Mouse (Mus musculus) neural tube, embryonic 11.5 days (tissue): ENCODE data around the gene Tas2r107. TPM values are rescaled to one million over a fixed set of nuclear protein-coding genes. Genes with fewer than 3 reads are reported as not detected.
"Not testable (repeated sequence)": the region's sequence is repeated elsewhere in the genome, so short reads cannot be mapped to it uniquely, and the experiment has no call there.

ENCODE experiments used
- ATAC-seq: fragments of 200-750 bp; cut with Nextera tagmentation; 2 replicates; pipeline ENCODE4 v1.8.0; 2017; ENCODE audit warnings: moderate number of reproducible peaks, mild to moderate bottlenecking, moderate TSS enrichment, moderate library complexity; ENCODE audit not compliant: insufficient read depth, low FRiP score, low TSS enrichment
- DNase-seq: peaks from one replicate; pipeline ENCODE4 v3.0.0-alpha.2; 2015; ENCODE audit warnings: low spot score
- H3K27ac ChIP-seq: fragments of 300-500 bp; sonication (generic); 2 replicates; pipeline ENCODE4 v1.5.1; 2014; ENCODE audit warnings: low read depth, mild to moderate bottlenecking, low read length
- H3K27me3 ChIP-seq: fragments of 300-500 bp; sonication (generic); 2 replicates; pipeline ENCODE4 v1.6.1; 2014; ENCODE audit warnings: mild to moderate bottlenecking, low read length, mixed read lengths; ENCODE audit not compliant: control insufficient read depth, insufficient read depth
- H3K36me3 ChIP-seq: fragments of 300-500 bp; sonication (generic); 2 replicates; pipeline ENCODE4 v1.6.1; 2014; ENCODE audit warnings: mild to moderate bottlenecking, low read length, moderate library complexity, mixed read lengths; ENCODE audit not compliant: control insufficient read depth, insufficient read depth
- H3K4me1 ChIP-seq: fragments of 300-500 bp; sonication (generic); 2 replicates; pipeline ENCODE4 v1.6.1; 2014; ENCODE audit warnings: low read length, mixed read lengths; ENCODE audit not compliant: control insufficient read depth, insufficient read depth
- H3K4me2 ChIP-seq: fragments of 300-500 bp; sonication (generic); 2 replicates; pipeline ENCODE4 v1.6.1; 2014; ENCODE audit warnings: low read depth, mild to moderate bottlenecking, moderate library complexity
- H3K4me3 ChIP-seq: fragments of 300-500 bp; sonication (generic); 2 replicates; pipeline ENCODE4 v1.5.1; 2014; ENCODE audit warnings: low read depth, low read length
- H3K9ac ChIP-seq: fragments of 300-500 bp; sonication (generic); 2 replicates; pipeline ENCODE4 v1.6.1; 2014; ENCODE audit warnings: mild to moderate bottlenecking, low read length
- H3K9me3 ChIP-seq: fragments of 300-500 bp; sonication (generic); 2 replicates; pipeline ENCODE4 v1.6.1; 2016; ENCODE audit warnings: low read length; ENCODE audit not compliant: control insufficient read depth
- WGBS: fragments of 180-500 bp; shearing (Covaris S2); extraction: QIAGEN DNeasy Blood & Tissue Kit; methylation state at CpG from one replicate; pipeline ENCODE4 v1.1.7; 2014; 5-methylcytosine and 5-hydroxymethylcytosine counted together
- polyA plus RNA-seq: library from polyadenylated mRNA; unstranded; fragments of >200 nt; fragmentation: Nextera tagmentation; extraction: Ambion mirVana; gene quantifications from 2 replicates; pipeline ENCODE4 v1.2.1, GENCODE M21; 2014

The Tas2r107 gene
- not detected in 2 replicates for polyA plus RNA-seq

GRCm38 (mm10) chr6:131660049-131660448 lies at the start of gene Tas2r107:
Gene Tas2r107 (minus strand): TSS chr6:131660149.
- no peaks in the 10 kb centered on the region for H3K4me1 ChIP-seq
- H3K27me3 ChIP-seq: no peaks in the 10 kb centered on the region
- H3K9me3 ChIP-seq: no peaks in the 10 kb centered on the region
- H3K4me3 ChIP-seq: no peak within 1 kb of the TSS
- H3K27ac ChIP-seq: no peak within 1 kb of the TSS
- no peaks in the 10 kb centered on the region for H3K36me3 ChIP-seq
- ATAC-seq (no peak), DNase-seq (no peak)
- no peak within 1 kb of the TSS for H3K9ac ChIP-seq
- no peak within 1 kb of the TSS for H3K4me2 ChIP-seq

- H3K4me3 ChIP-seq: no peak within 1 kb of the TSS
- ATAC-seq (no peak), DNase-seq (no peak)
- H3K4me1 ChIP-seq: no peaks in the 10 kb centered on the region
- no peaks in the 10 kb centered on the region for H3K27me3 ChIP-seq
- H3K36me3 ChIP-seq: no peaks in the 10 kb centered on the region
- H3K4me2 ChIP-seq: no peak within 1 kb of the TSS
- no peaks in the 10 kb centered on the region for H3K9me3 ChIP-seq
- H3K9ac ChIP-seq: no peak within 1 kb of the TSS
- H3K27ac ChIP-seq: no peak within 1 kb of the TSS
Measured at GRCm38 (mm10) chr6:131689963-131690362, 30.0 kb upstream of the Tas2r107 start, which contains the start of gene Tas2r114. Gene Tas2r114 (minus strand): TSS chr6:131690063.

- no peak within 1 kb of the TSS for H3K4me3 ChIP-seq
- H3K9ac ChIP-seq: no peak within 1 kb of the TSS
- H3K4me2 ChIP-seq: no peak within 1 kb of the TSS
- H3K27ac ChIP-seq: no peak within 1 kb of the TSS
- DNase-seq (no peak), ATAC-seq (no peak)
- H3K27me3 ChIP-seq: no peaks in the 10 kb centered on the region
- H3K4me1 ChIP-seq: no peaks in the 10 kb centered on the region
- 85% methylated on average over 1 of the region's 1 CpGs for WGBS
- H3K9me3 ChIP-seq: peaks cover 2% of the 10 kb centered on the region; the same call in 1 of the 2 replicates
- H3K36me3 ChIP-seq: no peaks in the 10 kb centered on the region
Measured at GRCm38 (mm10) chr6:131687395-131687794, 27.4 kb upstream of the Tas2r107 start, which contains the start of gene Tas2r105. Gene Tas2r105 (minus strand): TSS chr6:131687495.

GRCm38 (mm10) chr6:131685644-131686043 lies 25.7 kb upstream of the Tas2r107 start, which contains the start of gene Tas2r104:
Gene Tas2r104 (minus strand): TSS chr6:131685744.
- H3K9me3 ChIP-seq: peaks cover 2% of the 10 kb centered on the region; the same call in 1 of the 2 replicates
- no peak for DNase-seq
- H3K27me3 ChIP-seq: no peaks in the 10 kb centered on the region
- H3K9ac ChIP-seq: no peak within 1 kb of the TSS
- H3K4me3 ChIP-seq: no peak within 1 kb of the TSS
- H3K36me3 ChIP-seq: no peaks in the 10 kb centered on the region
- H3K27ac ChIP-seq: no peak within 1 kb of the TSS
- H3K4me1 ChIP-seq: no peaks in the 10 kb centered on the region
- WGBS: 84% methylated on average over 1 of the region's 1 CpGs
- no peak within 1 kb of the TSS for H3K4me2 ChIP-seq
- no peak for ATAC-seq

GRCm38 (mm10) chr6:131678786-131679185 lies 18.8 kb upstream of the Tas2r107 start, which contains the start of gene Tas2r106:
Gene Tas2r106 (minus strand): TSS chr6:131678886.
- WGBS: 70% methylated on average over 3 of the region's 3 CpGs
- Histone ChIP-seq H3K9me3 (peaks cover 2% of the 10 kb centered on the region; the same call in 1 of the 2 replicates), H3K36me3 (no peaks in the 10 kb centered on the region), H3K27me3 (no peaks in the 10 kb centered on the region), H3K9ac (no peak within 1 kb of the TSS), H3K4me3 (no peak within 1 kb of the TSS), H3K27ac (no peak within 1 kb of the TSS), H3K4me2 (no peak within 1 kb of the TSS), H3K4me1 (no peaks in the 10 kb centered on the region)
- no peak for ATAC-seq
- DNase-seq: no peak

GRCm38 (mm10) chr6:131630812-131631211 lies 29.1 kb downstream of the Tas2r107 start, which contains the start of gene Tas2r130:
Gene Tas2r130 (minus strand): TSS chr6:131630912.
- Histone ChIP-seq H3K27ac (no peak within 1 kb of the TSS), H3K4me2 (no peak within 1 kb of the TSS), H3K36me3 (no peaks in the 10 kb centered on the region), H3K4me3 (no peak within 1 kb of the TSS), H3K4me1 (no peaks in the 10 kb centered on the region), H3K9ac (no peak within 1 kb of the TSS), H3K9me3 (no peaks in the 10 kb centered on the region), H3K27me3 (no peaks in the 10 kb centered on the region)
- no peak for DNase-seq
- WGBS: 82% methylated on average over 3 of the region's 3 CpGs
- no peak for ATAC-seq

GRCm38 (mm10) chr6:131609956-131610355 lies 50.0 kb downstream of the Tas2r107 start:
- WGBS: 93% methylated on average over 1 of the region's 1 CpGs
- not testable (repeated sequence) for H3K9ac ChIP-seq, H3K4me3 ChIP-seq, H3K36me3 ChIP-seq, DNase-seq, H3K27me3 ChIP-seq, H3K4me2 ChIP-seq, ATAC-seq, H3K4me1 ChIP-seq, H3K27ac ChIP-seq, H3K9me3 ChIP-seq

Other genes starting within 250 kb of the Tas2r107 start
- not detected in 2 replicates for gene 5430401F13Rik, start 173.7 kb downstream of the Tas2r107 start, polyA plus RNA-seq
- gene Gm6619, start 173.7 kb downstream of the Tas2r107 start, polyA plus RNA-seq: not detected in 2 replicates
- not detected in 2 replicates for gene Tas2r130, start 29.2 kb downstream of the Tas2r107 start, polyA plus RNA-seq
- not detected in 2 replicates for gene Tas2r106, start 18.7 kb upstream of the Tas2r107 start, polyA plus RNA-seq
- gene Tas2r104, start 25.6 kb upstream of the Tas2r107 start, polyA plus RNA-seq: not detected in 2 replicates
- not detected in 2 replicates for gene Tas2r105, start 27.3 kb upstream of the Tas2r107 start, polyA plus RNA-seq
- not detected in 2 replicates for gene Tas2r114, start 29.9 kb upstream of the Tas2r107 start, polyA plus RNA-seq